Mouse (Mus musculus): Measurements from ENCODE around the gene Mospd3. TPM values are rescaled to one million over a fixed set of nuclear protein-coding genes. Genes with fewer than 3 reads are reported as not detected.
A peak's percentile ranks its signal among the peaks of the same experiment; 100 is the strongest.

The Mospd3 gene
- polyA plus RNA-seq, 1 experiment from 2014 or later = 37.8 TPM

DNA sequence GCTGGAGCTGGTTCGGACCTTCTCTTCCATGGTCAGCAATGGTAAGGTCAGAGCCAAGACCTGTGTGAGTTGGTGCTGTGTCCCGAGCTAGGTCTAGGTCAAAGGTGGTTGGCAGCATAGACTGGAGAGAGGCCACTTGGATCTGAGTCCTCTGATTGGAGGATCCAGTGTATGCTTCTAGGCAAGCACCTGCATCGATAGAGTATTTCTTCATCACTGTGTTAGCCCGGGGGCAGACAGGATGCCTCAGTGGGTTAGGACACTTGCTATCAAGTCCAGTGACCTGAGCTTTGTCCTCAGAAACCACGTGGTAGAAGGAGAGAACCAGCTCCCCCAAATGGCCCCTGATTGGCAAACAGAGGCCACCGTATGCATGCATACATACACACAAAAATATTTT is 20.6 kb downstream of the Mospd3 start:
- peaks cover 5% of the 10 kb centered on the region; the same call in 1 of the 2 replicates for H3K27me3 ChIP-seq (ENCODE audit: insufficient read depth, low read length)
- no peaks in the 10 kb centered on the region for H3K9me3 ChIP-seq (ENCODE audit: low read depth, low read length)
- H3K9ac ChIP-seq = no peak overlapping the region
- H3K4me1 ChIP-seq (ENCODE audit: insufficient read depth) = no peaks in the 10 kb centered on the region
- no peak overlapping the region for H3K27ac ChIP-seq (ENCODE audit: low read depth)
- no peak for ATAC-seq (ENCODE audit: insufficient read depth)
- no peak for DNase-seq
- no peaks in the 10 kb centered on the region for H3K36me3 ChIP-seq (ENCODE audit: insufficient read depth)
- no peak overlapping the region for H3K4me3 ChIP-seq (ENCODE audit: low read depth, low read length)
- WGBS = 76% methylated on average over 6 of the region's 6 CpGs
- TF ChIP-seq CTCF (IDR thresholded peaks at IDR 0.05; ENCODE audit: low read depth) = no peak
- no peak overlapping the region for H3K4me2 ChIP-seq

DNA sequence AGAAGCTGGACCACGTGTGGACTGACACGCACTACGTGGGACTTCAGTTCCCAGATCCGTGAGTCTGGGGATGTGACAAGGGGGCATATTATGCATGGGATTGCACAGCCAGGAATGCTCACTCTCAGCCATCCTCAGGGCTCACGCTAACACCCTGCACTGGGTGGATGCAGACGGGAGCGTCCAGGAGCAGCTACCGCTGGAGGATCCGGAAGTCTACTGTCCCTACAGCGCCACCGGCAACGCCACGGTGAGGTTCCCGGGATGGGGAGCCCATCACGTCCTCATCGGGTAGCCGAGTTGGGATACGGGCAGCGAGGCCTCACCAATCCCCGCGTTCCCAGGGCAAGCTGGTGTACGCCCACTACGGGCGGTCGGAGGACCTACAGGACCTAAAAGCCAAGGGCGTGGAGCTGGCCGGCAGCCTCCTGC is 26.4 kb downstream of the Mospd3 start:
- Histone ChIP-seq H3K27ac (ENCODE audit: low read depth) (no peak overlapping the region), H3K9ac (0 out of 2 replicates have a peak overlapping the region, but pooled peaks have one; percentile 20), H3K9me3 (ENCODE audit: low read depth, low read length) (no peaks in the 10 kb centered on the region), H3K36me3 (ENCODE audit: insufficient read depth) (no peaks in the 10 kb centered on the region), H3K4me2 (peak overlapping the region; percentile 53), H3K4me3 (ENCODE audit: low read depth, low read length) (peak overlapping the region; percentile 20; the same call in 1 of the 2 replicates), H3K4me1 (ENCODE audit: insufficient read depth) (peaks cover 3% of the 10 kb centered on the region; the same call in 1 of the 2 replicates), H3K27me3 (ENCODE audit: insufficient read depth, low read length) (peaks cover 5% of the 10 kb centered on the region; the same call in 1 of the 2 replicates)
- WGBS = 11% methylated on average over 27 of the region's 27 CpGs
- TF ChIP-seq CTCF (IDR thresholded peaks at IDR 0.05; ENCODE audit: low read depth) = peak; percentile 33
- DNase-seq (peak; percentile 42), ATAC-seq (ENCODE audit: insufficient read depth) (peak; percentile 41; the same call in 1 of the 2 replicates)

DNA sequence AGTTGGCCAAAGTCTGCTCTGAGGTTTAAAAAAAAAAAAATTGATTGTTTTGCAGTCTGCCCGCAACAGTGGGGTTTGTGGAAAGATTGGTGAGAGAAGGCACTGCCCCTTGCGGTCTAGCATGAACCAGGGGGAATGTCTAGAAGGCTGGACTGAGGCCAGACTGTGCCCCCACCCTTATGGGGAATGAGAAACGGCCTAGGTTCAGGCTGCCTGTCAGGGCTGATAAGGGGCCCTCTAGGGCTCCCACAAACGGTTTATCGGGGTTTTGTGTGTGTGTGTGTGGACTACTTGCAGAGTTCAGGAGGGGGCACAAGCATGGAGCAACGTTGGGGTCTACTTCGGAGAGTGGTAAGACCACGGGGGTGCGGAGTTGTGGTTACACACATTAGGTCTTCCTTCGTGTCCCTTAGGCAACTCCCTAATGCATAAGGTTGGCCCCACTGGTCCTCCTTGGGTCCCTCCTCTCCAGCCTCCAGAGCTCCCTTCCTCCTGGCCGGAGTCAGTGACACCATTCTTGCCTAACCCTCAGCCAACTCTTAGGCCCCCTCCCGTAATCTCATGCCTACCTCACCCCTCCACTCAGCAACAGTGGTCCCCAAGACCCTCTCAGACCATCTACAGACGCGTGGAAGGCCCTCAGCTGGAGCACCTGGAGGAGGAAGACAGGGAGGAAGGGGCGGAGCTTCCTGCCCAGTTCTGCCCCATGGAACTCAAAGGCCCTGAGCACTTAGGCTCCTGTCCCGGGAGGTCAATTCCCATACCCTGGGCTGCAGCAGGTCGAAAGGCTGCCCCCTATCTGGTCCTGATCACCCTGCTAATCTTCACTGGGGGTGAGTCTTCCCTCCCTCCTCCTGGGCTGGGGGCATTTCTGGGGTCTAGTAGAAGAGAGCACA is 29.9 kb downstream of the Mospd3 start:
- WGBS = 67% methylated on average over 17 of the region's 17 CpGs
- Histone ChIP-seq H3K4me3 (ENCODE audit: low read depth, low read length) (peak overlapping the region; percentile 12; the same call in 1 of the 2 replicates), H3K4me2 (peak overlapping the region; percentile 32; the same call in 1 of the 2 replicates), H3K9ac (no peak overlapping the region; the same call in 1 of the 2 replicates), H3K27ac (ENCODE audit: low read depth) (no peak overlapping the region), H3K36me3 (ENCODE audit: insufficient read depth) (no peaks in the 10 kb centered on the region), H3K9me3 (ENCODE audit: low read depth, low read length) (no peaks in the 10 kb centered on the region), H3K4me1 (ENCODE audit: insufficient read depth) (peaks cover 4% of the 10 kb centered on the region; the same call in 1 of the 2 replicates), H3K27me3 (ENCODE audit: insufficient read depth, low read length) (peaks cover 5% of the 10 kb centered on the region; the same call in 1 of the 2 replicates)
- ATAC-seq (ENCODE audit: insufficient read depth) (peak; percentile 25; the same call in 1 of the 2 replicates), DNase-seq (no peak)
- TF ChIP-seq CTCF (IDR thresholded peaks at IDR 0.05; ENCODE audit: low read depth) = no peak

DNA sequence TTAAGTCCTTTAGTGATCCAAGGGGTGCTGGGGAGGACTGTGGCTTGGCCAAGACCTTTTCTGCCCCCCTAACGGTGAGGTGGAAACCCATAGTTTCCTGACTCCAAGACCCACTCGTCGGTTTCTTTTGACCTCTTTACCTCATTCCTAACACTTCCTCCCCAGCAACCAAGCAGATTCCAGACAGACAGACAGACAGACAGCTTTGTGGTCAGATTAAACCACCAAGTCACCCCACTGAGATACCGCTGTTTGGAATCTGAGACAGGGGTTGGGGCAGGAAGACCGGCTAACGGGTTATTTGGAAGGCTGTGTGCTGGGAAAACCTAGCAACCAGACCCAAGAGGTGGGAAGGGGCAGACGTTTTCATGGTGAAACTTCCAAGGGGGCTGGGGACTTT is 30.7 kb downstream of the Mospd3 start:
- no peak for DNase-seq
- no peaks in the 10 kb centered on the region for H3K36me3 ChIP-seq (ENCODE audit: insufficient read depth)
- TF ChIP-seq CTCF (IDR thresholded peaks at IDR 0.05; ENCODE audit: low read depth) = no peak

DNA sequence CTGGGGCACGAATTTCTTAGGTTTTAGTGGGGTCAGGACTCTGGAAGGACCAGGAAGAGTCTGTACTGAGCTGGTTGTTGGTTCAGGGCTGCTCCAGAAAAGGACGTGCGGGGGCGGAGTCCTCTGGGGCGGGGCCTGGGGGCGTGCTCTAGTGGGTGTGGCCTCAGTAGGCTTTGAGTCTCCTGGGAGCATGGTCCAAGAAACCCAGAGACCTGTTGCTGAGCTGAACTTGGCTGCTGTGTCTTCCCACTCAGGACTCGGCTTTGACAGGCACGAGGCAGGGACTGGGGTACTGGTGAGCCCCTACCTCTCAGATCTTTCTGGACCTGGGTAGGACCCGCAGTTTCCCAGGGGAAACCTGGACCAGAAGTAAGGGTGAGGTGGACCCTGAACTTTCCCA is 31.2 kb downstream of the Mospd3 start, which contains the start of gene Tfr2:
Gene Tfr2, plus strand, starts transcription at position 176 of the 400 bp plus-strand sequence.
- no peaks in the 10 kb centered on the region for H3K36me3 ChIP-seq (ENCODE audit: insufficient read depth)
- WGBS = 25% methylated on average over 9 of the region's 9 CpGs
- ATAC-seq (ENCODE audit: insufficient read depth) = peak; percentile 83

More for the DNA sequence above, 30.7 kb downstream of the Mospd3 start:
- 37% methylated on average over 7 of the region's 7 CpGs for WGBS
- H3K4me3 ChIP-seq (ENCODE audit: low read depth, low read length) = no peak overlapping the region; the same call in 1 of the 2 replicates
- no peak for ATAC-seq (ENCODE audit: insufficient read depth)
- peak overlapping the region; percentile 32; the same call in 1 of the 2 replicates for H3K4me2 ChIP-seq
- H3K27me3 ChIP-seq (ENCODE audit: insufficient read depth, low read length) = peaks cover 5% of the 10 kb centered on the region; the same call in 1 of the 2 replicates
- no peak overlapping the region for H3K27ac ChIP-seq (ENCODE audit: low read depth)
- H3K4me1 ChIP-seq (ENCODE audit: insufficient read depth) = peaks cover 4% of the 10 kb centered on the region; the same call in 1 of the 2 replicates
- no peak overlapping the region for H3K9ac ChIP-seq
- no peaks in the 10 kb centered on the region for H3K9me3 ChIP-seq (ENCODE audit: low read depth, low read length)

DNA sequence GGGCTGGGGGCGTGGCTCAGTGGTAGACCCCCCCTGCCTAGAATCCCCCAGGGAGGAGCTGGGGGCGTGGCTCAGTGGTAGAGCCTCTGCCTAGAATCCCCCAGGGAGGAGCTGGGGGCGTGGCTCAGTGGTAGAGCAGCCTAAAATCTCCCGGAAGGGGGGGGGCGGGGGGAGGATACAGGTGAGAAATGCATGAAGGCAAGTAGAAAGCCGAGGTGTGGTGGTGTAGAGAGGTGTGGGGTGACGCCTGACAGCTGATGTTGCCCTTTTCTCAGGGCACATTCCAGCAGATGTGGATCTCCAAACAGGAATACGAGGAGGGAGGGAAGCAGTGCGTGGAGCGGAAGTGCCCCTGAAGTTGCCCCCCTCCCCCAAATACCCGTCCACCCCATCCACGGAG is 31.8 kb downstream of the Mospd3 start:
- TF ChIP-seq CTCF (IDR thresholded peaks at IDR 0.05; ENCODE audit: low read depth) = no peak
- H3K27ac ChIP-seq (ENCODE audit: low read depth) = no peak overlapping the region
- H3K4me2 ChIP-seq = 0 out of 2 replicates have a peak overlapping the region, but pooled peaks have one; percentile 12
- peaks cover under 1% of the 10 kb centered on the region; the same call in 1 of the 2 replicates for H3K27me3 ChIP-seq (ENCODE audit: insufficient read depth, low read length)
- no peak overlapping the region for H3K9ac ChIP-seq
- H3K9me3 ChIP-seq (ENCODE audit: low read depth, low read length) = no peaks in the 10 kb centered on the region
- peaks cover 4% of the 10 kb centered on the region; the same call in 1 of the 2 replicates for H3K4me1 ChIP-seq (ENCODE audit: insufficient read depth)
- DNase-seq (no peak), ATAC-seq (ENCODE audit: insufficient read depth) (no peak; the same call in 1 of the 2 replicates)
- no peaks in the 10 kb centered on the region for H3K36me3 ChIP-seq (ENCODE audit: insufficient read depth)
- no peak overlapping the region for H3K4me3 ChIP-seq (ENCODE audit: low read depth, low read length)
- 53% methylated on average over 12 of the region's 12 CpGs for WGBS

More for the DNA sequence above, 31.2 kb downstream of the Mospd3 start, which contains the start of gene Tfr2:
- H3K4me3 ChIP-seq (ENCODE audit: low read depth, low read length) = no peak within 1 kb of the TSS; the same call in 1 of the 2 replicates
- no peak for TF ChIP-seq CTCF (IDR thresholded peaks at IDR 0.05; ENCODE audit: low read depth)
- H3K9ac ChIP-seq = no peak within 1 kb of the TSS
- H3K4me2 ChIP-seq = peak within 1 kb of the TSS; percentile 32; the same call in 1 of the 2 replicates
- peak; percentile 66 for DNase-seq
- no peaks in the 10 kb centered on the region for H3K9me3 ChIP-seq (ENCODE audit: low read depth, low read length)
- peaks cover 5% of the 10 kb centered on the region; the same call in 1 of the 2 replicates for H3K27me3 ChIP-seq (ENCODE audit: insufficient read depth, low read length)
- peaks cover 4% of the 10 kb centered on the region; the same call in 1 of the 2 replicates for H3K4me1 ChIP-seq (ENCODE audit: insufficient read depth)
- no peak within 1 kb of the TSS for H3K27ac ChIP-seq (ENCODE audit: low read depth)
